Mouse (Mus musculus) limb, embryonic 15.5 days (tissue): ENCODE data around the gene Syce1. TPM values are rescaled to one million over a fixed set of nuclear protein-coding genes. Genes with fewer than 3 reads are reported as not detected.
A peak's percentile ranks its signal among the peaks of the same experiment; 100 is the strongest.
"Not testable (repeated sequence)": the region's sequence is repeated elsewhere in the genome, so short reads cannot be mapped to it uniquely, and the experiment has no call there.

ENCODE experiments used
- ATAC-seq: fragments of 200-750 bp; cut with Nextera tagmentation; 2 replicates; pipeline ENCODE4 v1.8.0; 2017; ENCODE audit warnings: low read depth, moderate TSS enrichment; ENCODE audit not compliant: insufficient number of reproducible peaks, low FRiP score, low TSS enrichment
- H3K27ac ChIP-seq: fragments of 300-500 bp; sonication (generic); 2 replicates; pipeline ENCODE4 v1.5.1; 2015; ENCODE audit warnings: moderate library complexity, mild to moderate bottlenecking, inconsistent platforms
- H3K27me3 ChIP-seq: fragments of 300-500 bp; sonication (generic); 2 replicates; pipeline ENCODE4 v1.6.1; 2015; ENCODE audit warnings: inconsistent platforms
- H3K36me3 ChIP-seq: fragments of 300-500 bp; sonication (generic); 2 replicates; pipeline ENCODE4 v1.6.1; 2015; ENCODE audit warnings: inconsistent platforms
- H3K4me1 ChIP-seq: fragments of 300-500 bp; sonication (generic); 2 replicates; pipeline ENCODE4 v1.6.1; 2015; ENCODE audit warnings: inconsistent platforms
- H3K4me2 ChIP-seq: fragments of 300-500 bp; sonication (generic); 2 replicates; pipeline ENCODE4 v1.6.1; 2015; ENCODE audit warnings: mild to moderate bottlenecking, inconsistent platforms
- H3K4me3 ChIP-seq: fragments of 300-500 bp; sonication (generic); 2 replicates; pipeline ENCODE4 v1.5.1; 2015; ENCODE audit warnings: mild to moderate bottlenecking, inconsistent platforms
- H3K9ac ChIP-seq: fragments of 300-500 bp; sonication (generic); 2 replicates; pipeline ENCODE4 v1.6.1; 2015; ENCODE audit warnings: inconsistent platforms
- H3K9me3 ChIP-seq: fragments of 300-500 bp; sonication (generic); 2 replicates; pipeline ENCODE4 v1.6.1; 2016; ENCODE audit warnings: inconsistent platforms
- WGBS: fragments of 180-500 bp; shearing (Covaris S2); methylation state at CpG from one replicate; pipeline ENCODE4 v1.1.7; 2015; 5-methylcytosine and 5-hydroxymethylcytosine counted together
- polyA plus RNA-seq: library from polyadenylated mRNA; unstranded; fragments of >200 nt; fragmentation: Nextera tagmentation; extraction: Ambion mirVana; gene quantifications from 2 replicates; pipeline ENCODE4 v1.2.1, GENCODE M21; 2015

The Syce1 gene
- polyA plus RNA-seq, 1 experiment from 2014 or later, result 0.13 TPM

DNA sequence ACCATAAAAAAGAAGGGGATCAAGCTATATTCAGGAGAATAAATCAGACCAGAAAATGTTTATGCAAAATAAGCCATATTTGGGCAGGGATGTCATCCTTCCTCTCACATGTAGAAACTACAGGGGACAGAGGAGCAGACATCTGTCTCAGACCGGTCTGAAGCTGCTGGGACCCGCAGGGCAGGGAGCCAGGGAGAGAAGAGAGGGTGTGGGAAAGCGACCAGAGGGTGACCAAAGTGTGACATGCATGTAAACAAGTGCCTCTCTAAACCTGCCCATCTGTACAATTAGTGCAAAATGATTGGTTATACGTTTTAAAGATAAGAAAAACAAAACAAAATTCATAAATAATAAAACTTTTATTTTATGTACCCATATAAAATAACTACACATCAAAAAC, 32.5 kb upstream of the Syce1 start:
- WGBS, result 71% methylated on average over 4 of the region's 4 CpGs
- no peaks in the 10 kb centered on the region for H3K27me3 ChIP-seq
- H3K9ac ChIP-seq, result no peak overlapping the region
- ATAC-seq, result no peak
- H3K4me3 ChIP-seq, result no peak overlapping the region
- no peaks in the 10 kb centered on the region for H3K9me3 ChIP-seq
- no peak overlapping the region for H3K27ac ChIP-seq
- H3K4me2 ChIP-seq, result no peak overlapping the region
- no peaks in the 10 kb centered on the region for H3K36me3 ChIP-seq
- H3K4me1 ChIP-seq, result peaks cover 8% of the 10 kb centered on the region; the same call in 1 of the 2 replicates

DNA sequence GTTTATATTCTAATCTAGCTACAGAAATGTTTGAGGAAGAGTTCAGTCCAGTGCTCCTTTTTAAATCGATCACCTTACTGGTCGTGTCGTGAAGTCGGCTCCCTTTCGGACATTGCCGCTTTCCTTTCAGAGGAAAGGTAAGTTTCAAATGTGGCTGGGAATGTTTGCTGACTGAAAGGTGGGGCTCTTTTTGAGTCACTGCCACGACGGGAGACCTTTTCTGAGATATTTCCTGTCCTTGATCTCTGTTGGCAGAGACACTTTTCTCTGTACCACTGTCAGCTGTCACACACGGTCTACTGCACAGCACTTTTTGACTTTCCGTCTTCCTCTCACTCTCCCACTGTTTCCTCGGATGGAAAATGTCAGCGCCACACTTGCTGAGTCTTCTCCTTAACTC, 25.2 kb upstream of the Syce1 start:
- 91% methylated on average over 12 of the region's 12 CpGs for WGBS
- Histone ChIP-seq H3K27me3 (no peaks in the 10 kb centered on the region), H3K9ac (no peak overlapping the region), H3K4me3 (no peak overlapping the region), H3K36me3 (peaks cover 6% of the 10 kb centered on the region; the same call in 1 of the 2 replicates), H3K4me2 (no peak overlapping the region), H3K9me3 (no peaks in the 10 kb centered on the region), H3K27ac (no peak overlapping the region), H3K4me1 (no peaks in the 10 kb centered on the region)
- ATAC-seq, result no peak

DNA sequence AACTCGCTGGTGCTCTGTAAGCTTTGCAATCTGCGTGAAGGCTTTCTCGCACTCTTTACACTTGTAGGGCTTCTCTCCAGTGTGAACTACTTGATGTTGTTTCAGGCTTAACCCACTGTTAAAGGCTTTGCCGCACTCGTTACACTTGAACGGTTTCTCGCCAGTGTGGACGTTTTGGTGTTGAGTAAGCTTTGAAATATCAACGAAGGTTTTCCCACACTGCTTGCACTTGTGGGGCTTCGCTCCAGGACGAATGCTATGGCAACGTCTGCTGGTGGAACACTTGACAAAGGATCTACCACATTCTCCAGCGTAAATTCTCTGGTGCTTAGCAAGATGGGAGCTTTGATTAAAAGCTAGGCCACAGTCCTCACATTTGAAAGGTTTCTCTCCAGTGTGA, 24.1 kb upstream of the Syce1 start:
- Histone ChIP-seq H3K4me1 (no peaks in the 10 kb centered on the region), H3K9ac (no peak overlapping the region), H3K9me3 (no peaks in the 10 kb centered on the region), H3K27ac (no peak overlapping the region), H3K4me2 (no peak overlapping the region), H3K27me3 (no peaks in the 10 kb centered on the region), H3K36me3 (peaks cover 6% of the 10 kb centered on the region; the same call in 1 of the 2 replicates), H3K4me3 (no peak overlapping the region)
- 91% methylated on average over 13 of the region's 13 CpGs for WGBS
- no peak for ATAC-seq

DNA sequence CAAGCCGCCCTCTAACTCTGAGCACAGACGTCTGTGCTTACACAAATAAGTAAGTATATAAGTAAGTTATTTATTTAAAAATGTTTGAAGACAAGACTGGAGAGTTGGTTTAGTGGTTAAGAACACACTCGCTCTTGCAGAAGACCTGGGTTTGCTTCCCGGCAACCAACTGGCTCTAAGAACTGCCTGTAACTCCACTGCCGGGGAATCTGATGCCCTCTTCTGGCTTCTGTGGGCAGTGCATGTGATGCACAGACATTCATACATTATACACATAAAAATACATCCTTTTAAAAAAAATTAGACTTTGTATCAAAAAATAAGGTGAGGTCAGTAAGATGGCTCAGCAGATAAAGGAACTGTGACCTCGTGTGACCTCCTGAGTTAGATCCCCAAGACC, 22.8 kb upstream of the Syce1 start:
- H3K4me2 ChIP-seq, result no peak overlapping the region
- ATAC-seq, result no peak
- no peak overlapping the region for H3K9ac ChIP-seq
- H3K27me3 ChIP-seq, result no peaks in the 10 kb centered on the region
- H3K36me3 ChIP-seq, result peaks cover 6% of the 10 kb centered on the region; the same call in 1 of the 2 replicates
- H3K4me1 ChIP-seq, result no peaks in the 10 kb centered on the region
- WGBS, result 92% methylated on average over 6 of the region's 6 CpGs
- no peaks in the 10 kb centered on the region for H3K9me3 ChIP-seq
- H3K27ac ChIP-seq, result no peak overlapping the region
- no peak overlapping the region for H3K4me3 ChIP-seq

DNA sequence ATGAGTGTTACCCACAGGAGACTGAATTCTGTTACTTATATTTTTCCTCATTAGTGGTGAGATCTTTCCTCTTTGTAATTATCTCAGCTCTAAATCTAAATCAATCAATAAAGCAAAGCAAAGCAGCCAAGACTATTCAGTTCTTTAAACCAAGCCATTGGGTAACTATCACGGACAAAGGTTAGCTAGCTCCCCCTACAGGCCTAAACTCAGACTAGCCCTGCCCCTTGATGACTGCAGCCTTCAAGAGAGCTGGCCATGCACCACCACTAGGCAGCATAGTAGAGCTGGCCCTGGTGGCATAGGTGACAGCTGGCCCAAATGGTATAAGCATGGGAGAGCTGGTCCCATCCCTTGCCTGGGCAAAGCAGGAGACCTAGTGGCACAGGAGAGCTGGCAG, 18.1 kb upstream of the Syce1 start:
- WGBS, result 15% methylated on average over 1 of the region's 1 CpGs
- Histone ChIP-seq H3K4me1 (no peaks in the 10 kb centered on the region), H3K27me3 (no peaks in the 10 kb centered on the region), H3K9ac (no peak overlapping the region), H3K36me3 (no peaks in the 10 kb centered on the region), H3K4me2 (no peak overlapping the region), H3K27ac (no peak overlapping the region), H3K9me3 (no peaks in the 10 kb centered on the region), H3K4me3 (no peak overlapping the region)
- no peak for ATAC-seq

DNA sequence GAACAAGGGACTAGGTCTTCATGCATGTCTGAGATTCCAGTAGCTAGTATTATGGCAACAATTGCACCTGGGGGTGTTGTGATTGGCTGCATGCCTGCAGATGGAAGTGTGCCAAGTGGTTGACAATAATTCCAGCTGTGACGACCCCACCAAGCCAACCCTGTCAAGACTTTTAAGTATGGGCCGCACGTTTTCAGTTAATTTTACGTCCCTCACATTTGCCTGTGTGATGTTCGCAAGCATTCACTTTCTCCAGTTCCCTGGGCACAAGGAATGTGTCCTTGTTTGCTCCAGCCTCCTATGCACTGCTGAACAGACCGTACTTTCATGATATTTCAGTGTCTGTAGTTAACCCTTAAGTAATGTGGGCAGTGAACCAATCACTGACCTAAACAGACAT, 15.0 kb upstream of the Syce1 start:
- WGBS, result 32% methylated on average over 6 of the region's 6 CpGs
- Histone ChIP-seq H3K4me2 (no peak overlapping the region), H3K9me3 (no peaks in the 10 kb centered on the region), H3K9ac (no peak overlapping the region), H3K4me1 (no peaks in the 10 kb centered on the region), H3K27ac (no peak overlapping the region), H3K27me3 (no peaks in the 10 kb centered on the region), H3K4me3 (no peak overlapping the region), H3K36me3 (no peaks in the 10 kb centered on the region)
- ATAC-seq, result no peak

DNA sequence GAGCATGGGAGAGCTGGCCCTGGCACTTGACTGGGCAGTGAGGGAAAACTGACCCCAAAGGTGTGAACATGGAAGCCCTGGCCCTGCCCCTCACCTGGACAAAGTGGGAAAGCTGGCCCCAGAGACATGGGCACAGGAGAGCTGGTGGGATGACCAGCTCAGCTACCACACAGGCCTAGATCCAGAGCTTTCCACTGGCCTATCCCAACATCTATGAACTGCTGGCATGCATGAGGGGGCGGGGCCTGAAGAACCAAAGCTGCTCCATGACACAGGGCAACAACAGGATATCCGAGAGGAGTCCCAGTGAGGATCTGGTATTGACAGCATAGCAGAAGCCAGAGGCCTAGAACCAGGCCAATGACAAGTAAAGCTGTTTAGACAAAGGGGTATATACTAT, 10.6 kb upstream of the Syce1 start:
- ATAC-seq, result 0 out of 2 replicates have a peak, but pooled peaks have one; percentile 52
- Histone ChIP-seq H3K27me3 (no peaks in the 10 kb centered on the region), H3K4me3 (no peak overlapping the region), H3K4me1 (no peaks in the 10 kb centered on the region), H3K9me3 (no peaks in the 10 kb centered on the region), H3K4me2 (no peak overlapping the region), H3K36me3 (no peaks in the 10 kb centered on the region), H3K27ac (no peak overlapping the region), H3K9ac (no peak overlapping the region)
- WGBS, result 69% methylated on average over 2 of the region's 2 CpGs

DNA sequence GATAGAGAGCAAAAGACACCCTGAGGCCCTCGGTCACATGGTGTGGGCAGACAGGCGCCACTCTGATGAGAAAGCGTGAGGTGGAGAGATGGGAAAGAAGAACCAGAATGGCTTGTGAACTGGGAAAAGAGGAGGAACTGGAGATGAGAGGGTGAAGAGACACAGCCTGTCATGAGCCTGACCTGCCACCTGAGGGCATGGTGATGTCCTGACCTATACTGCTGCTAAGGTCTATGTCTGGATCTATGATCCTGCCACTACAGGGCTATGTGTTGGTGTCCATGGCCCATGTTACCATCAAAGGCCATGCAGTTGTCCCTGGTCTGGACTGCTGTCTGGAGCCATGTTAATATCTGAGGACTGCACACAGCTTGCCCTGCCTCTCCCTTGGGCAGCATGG, 10.0 kb upstream of the Syce1 start:
- Histone ChIP-seq H3K9me3 (no peaks in the 10 kb centered on the region), H3K9ac (no peak overlapping the region), H3K4me1 (no peaks in the 10 kb centered on the region), H3K27ac (no peak overlapping the region), H3K27me3 (no peaks in the 10 kb centered on the region), H3K4me2 (no peak overlapping the region), H3K4me3 (no peak overlapping the region), H3K36me3 (no peaks in the 10 kb centered on the region)
- ATAC-seq, result no peak
- WGBS, result 80% methylated on average over 3 of the region's 3 CpGs

DNA sequence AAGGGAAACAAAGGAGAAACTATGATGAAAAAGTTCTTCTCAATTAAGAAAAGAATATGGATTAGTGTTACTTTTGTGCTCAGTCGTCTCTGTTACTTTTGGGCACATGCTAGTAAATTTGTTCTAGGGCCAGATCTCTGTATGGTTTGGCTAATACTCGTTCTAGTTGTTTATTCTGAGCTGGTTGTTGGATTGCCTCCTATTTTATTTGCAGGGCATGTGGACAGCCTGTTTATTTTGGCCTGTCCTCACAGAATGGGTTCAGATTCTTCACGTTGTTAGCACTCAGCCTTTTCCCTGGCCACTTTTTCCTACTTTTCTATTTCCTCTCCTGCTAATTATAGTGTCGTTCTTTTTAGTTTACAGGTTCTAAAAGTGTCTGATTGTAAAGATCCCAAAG, 5.9 kb upstream of the Syce1 start:
- no peaks in the 10 kb centered on the region for H3K9me3 ChIP-seq
- H3K36me3 ChIP-seq, result no peaks in the 10 kb centered on the region
- H3K4me2 ChIP-seq, result no peak overlapping the region
- no peak overlapping the region for H3K9ac ChIP-seq
- no peak for ATAC-seq
- H3K27me3 ChIP-seq, result no peaks in the 10 kb centered on the region
- no peak overlapping the region for H3K4me3 ChIP-seq
- no peaks in the 10 kb centered on the region for H3K4me1 ChIP-seq
- 54% methylated on average over 4 of the region's 4 CpGs for WGBS
- no peak overlapping the region for H3K27ac ChIP-seq

DNA sequence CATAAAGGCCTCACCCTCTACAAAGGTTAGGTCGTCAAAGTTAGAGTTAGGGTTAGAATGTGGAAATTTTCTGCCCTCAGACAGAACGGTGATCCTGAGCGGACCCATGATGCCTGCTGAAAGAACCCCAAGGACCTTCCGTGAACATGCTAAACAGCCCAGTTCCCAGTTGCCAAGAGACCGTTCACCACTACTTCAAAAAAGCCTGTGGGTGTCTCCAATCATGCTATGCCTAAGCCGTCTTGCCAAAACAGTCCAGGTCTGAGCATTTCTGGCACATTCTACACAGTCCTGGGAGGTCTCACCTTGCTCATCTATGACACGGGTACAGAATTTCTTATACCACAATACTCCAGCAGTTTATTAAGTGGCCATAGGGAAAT, 392 bp upstream of the Syce1 start:
- WGBS, result 84% methylated on average over 7 of the region's 7 CpGs
- no peak overlapping the region for H3K9ac ChIP-seq
- no peaks in the 10 kb centered on the region for H3K36me3 ChIP-seq
- H3K4me3 ChIP-seq, result no peak overlapping the region
- ATAC-seq, result no peak
- H3K4me1 ChIP-seq, result no peaks in the 10 kb centered on the region
- no peaks in the 10 kb centered on the region for H3K9me3 ChIP-seq
- no peak overlapping the region for H3K27ac ChIP-seq
- H3K27me3 ChIP-seq, result no peaks in the 10 kb centered on the region
- no peak overlapping the region for H3K4me2 ChIP-seq

DNA sequence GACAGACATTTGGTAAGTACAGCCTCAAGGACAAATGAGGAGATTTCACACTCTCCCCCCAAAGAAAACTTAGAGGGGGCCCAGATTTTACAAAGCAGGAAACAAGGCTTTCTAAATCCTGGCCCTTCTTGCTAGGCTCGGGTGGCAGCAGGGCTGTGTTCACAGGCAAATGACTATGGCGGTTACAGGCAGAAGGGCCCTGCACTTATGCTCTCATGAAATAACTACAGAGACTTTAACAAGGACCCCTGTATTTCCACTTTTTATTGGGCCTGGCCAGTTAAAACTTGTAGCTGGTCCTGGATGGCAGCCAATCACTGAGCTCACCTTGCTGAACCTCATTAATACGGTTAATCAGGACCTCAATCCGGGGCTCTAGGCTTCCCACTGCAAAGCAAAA, 7.1 kb downstream of the Syce1 start:
- Histone ChIP-seq H3K4me3 (no peak overlapping the region), H3K36me3 (no peaks in the 10 kb centered on the region), H3K4me1 (no peaks in the 10 kb centered on the region), H3K4me2 (no peak overlapping the region), H3K27ac (no peak overlapping the region), H3K9me3 (no peaks in the 10 kb centered on the region), H3K9ac (no peak overlapping the region), H3K27me3 (no peaks in the 10 kb centered on the region)
- no peak for ATAC-seq
- 33% methylated on average over 4 of the region's 4 CpGs for WGBS

DNA sequence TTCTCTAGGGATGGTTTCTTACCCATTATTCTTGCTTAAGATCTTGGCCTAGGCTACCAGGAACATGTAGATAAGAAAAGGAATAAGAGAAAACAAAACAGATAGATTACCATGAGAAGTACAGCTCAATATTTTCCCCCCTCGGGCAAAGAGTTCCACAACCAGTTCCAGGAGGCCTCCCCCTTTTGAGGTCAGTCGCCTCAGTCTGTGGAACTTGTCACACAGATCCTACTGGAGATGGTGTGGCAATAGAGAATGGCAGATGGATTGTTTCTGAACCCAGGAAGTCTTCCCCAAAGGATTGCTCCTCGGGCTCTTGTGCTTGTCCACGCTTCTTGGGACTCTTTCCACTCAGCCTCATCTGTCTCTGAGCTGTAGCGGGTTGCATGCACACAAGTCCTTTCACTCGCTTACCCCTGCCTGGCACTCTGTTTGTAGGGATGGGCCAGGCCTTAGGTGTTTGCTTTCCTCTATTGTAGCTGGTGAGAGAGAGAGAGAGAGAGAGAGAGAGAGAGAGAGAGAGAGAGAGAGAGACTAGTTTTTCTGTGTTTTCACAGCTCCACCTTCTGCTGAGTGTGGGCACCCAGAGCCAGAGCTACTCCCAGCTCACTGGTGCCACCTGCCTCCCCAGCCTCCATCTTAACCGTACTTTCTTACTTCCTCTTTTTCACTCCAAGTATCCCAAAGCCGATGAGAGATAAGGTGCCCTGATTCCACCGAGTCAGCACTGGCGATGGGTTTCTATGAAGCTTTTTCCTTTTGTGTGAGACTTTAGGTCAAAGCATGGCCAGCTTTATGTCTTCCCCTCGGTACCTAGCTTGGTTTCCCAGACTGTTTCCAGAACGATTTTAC, 21.5 kb downstream of the Syce1 start:
- Histone ChIP-seq H3K36me3 (no peaks in the 10 kb centered on the region), H3K9ac (no peak overlapping the region), H3K4me3 (no peak overlapping the region), H3K4me2 (no peak overlapping the region), H3K4me1 (no peaks in the 10 kb centered on the region), H3K27me3 (no peaks in the 10 kb centered on the region), H3K27ac (no peak overlapping the region), H3K9me3 (no peaks in the 10 kb centered on the region)
- WGBS, result 79% methylated on average over 12 of the region's 12 CpGs
- no peak for ATAC-seq

DNA sequence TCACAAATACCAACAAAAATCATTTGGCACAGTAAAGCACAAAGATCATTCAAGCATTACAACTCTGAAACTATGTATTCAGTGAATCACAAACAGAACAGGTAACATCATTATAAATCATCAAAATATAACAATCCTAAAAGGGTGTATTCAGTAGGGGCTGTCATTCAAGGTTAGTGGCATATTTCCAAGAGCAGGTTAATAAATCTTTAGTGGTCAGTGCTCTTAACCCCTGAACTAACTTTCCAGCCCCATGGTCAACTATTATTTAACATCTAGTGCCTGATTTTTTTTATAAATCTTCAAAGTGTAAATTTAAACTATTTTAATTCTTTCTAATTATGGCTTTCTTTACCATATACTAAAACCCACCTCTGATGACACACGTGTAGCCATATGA, 22.3 kb downstream of the Syce1 start:
- H3K27ac ChIP-seq, H3K4me2 ChIP-seq, H3K27me3 ChIP-seq, ATAC-seq, H3K9me3 ChIP-seq, H3K4me1 ChIP-seq, H3K4me3 ChIP-seq, H3K9ac ChIP-seq, H3K36me3 ChIP-seq: not testable (repeated sequence)
- 63% methylated on average over 1 of the region's 1 CpGs for WGBS
